Mouse (Mus musculus) G1E (cell line): ENCODE measurements at regions not wholly inside any gene's neighbourhood (a gene's known extent, or its start where the extent isn't known, plus 50 kb on each side); places are given as distances from the start of the nearest gene placed in this dataset.

ENCODE experiments used
- ATAC-seq: 2 replicates; pipeline ENCODE4 v1.8.0; 2016; ENCODE audit warnings: mild to moderate bottlenecking; ENCODE audit not compliant: insufficient number of reproducible peaks, poor library complexity, low FRiP score, severe bottlenecking; ENCODE audit errors: extremely low read depth
- DNase-seq: peaks from one replicate; pipeline ENCODE4 v3.0.0; 2012; ENCODE audit warnings: low spot score
- H3K27me3 ChIP-seq: 2 replicates; pipeline ENCODE4 v1.6.1; 2012; ENCODE audit warnings: mild to moderate bottlenecking, low read length, inconsistent platforms; ENCODE audit not compliant: insufficient read depth
- H3K36me3 ChIP-seq: replicated peaks from 2 replicates; pipeline ENCODE3; 2012; ENCODE audit warnings: mild to moderate bottlenecking, inconsistent platforms
- H3K4me1 ChIP-seq: 2 replicates; pipeline ENCODE4 v1.6.1; 2012; ENCODE audit warnings: low read depth, low read length, inconsistent platforms, mixed read lengths; ENCODE audit not compliant: insufficient read depth
- H3K4me3 ChIP-seq: 2 replicates; pipeline ENCODE4 v1.5.1; 2012; ENCODE audit warnings: low read depth, mild to moderate bottlenecking, inconsistent platforms, low read length, moderate library complexity, mixed read lengths
- H3K9me3 ChIP-seq: replicated peaks from 2 replicates; pipeline ENCODE4 v1.6.1; 2012; ENCODE audit warnings: inconsistent platforms
- CTCF ChIP-seq: IDR thresholded peaks from 2 replicates; pipeline ENCODE4 v1.5.1; 2012; ENCODE audit warnings: low read depth, low read length, inconsistent platforms, mixed read lengths
- GATA1 ChIP-seq: IDR thresholded peaks from 2 replicates; pipeline ENCODE4 v1.6.1; 2012; ENCODE audit warnings: borderline replicate concordance, low read length, inconsistent platforms, mixed read lengths
- GATA2 ChIP-seq: IDR thresholded peaks from 2 replicates; pipeline ENCODE4 v1.6.1; 2012; ENCODE audit warnings: low read depth, low read length, inconsistent platforms, borderline replicate concordance
- POLR2AphosphoS5 ChIP-seq: IDR thresholded peaks from 2 replicates; pipeline ENCODE4 v1.6.1; 2012; ENCODE audit warnings: low read depth, low read length, inconsistent platforms; ENCODE audit not compliant: insufficient replicate concordance
- TAL1 ChIP-seq: conservative IDR thresholded peaks from 2 replicates; pipeline ENCODE4 v1.6.1; 2012; ENCODE audit warnings: low read depth, low read length, inconsistent platforms, mixed read lengths

GRCm38 (mm10) chr6:117566786-117567185, 274.2 kb upstream of the Zfp637 start:
- ATAC-seq (no peak), DNase-seq (no peak)
- no peaks in the 10 kb centered on the region for H3K27me3 ChIP-seq

GRCm38 (mm10) chr6:117567691-117568090, 273.3 kb upstream of the Zfp637 start:
- Histone ChIP-seq H3K4me1 (no peaks in the 10 kb centered on the region), H3K27me3 (no peaks in the 10 kb centered on the region), H3K36me3 (no peaks in the 10 kb centered on the region), H3K4me3 (no peak overlapping the region), H3K9me3 (peaks cover 59% of the 10 kb centered on the region)
- no peak for TF ChIP-seq GATA2
- ATAC-seq (no peak), DNase-seq (no peak)

More at GRCm38 (mm10) chr6:117566786-117567185, 274.2 kb upstream of the Zfp637 start:
- H3K4me1 ChIP-seq, result no peaks in the 10 kb centered on the region
- peaks cover 60% of the 10 kb centered on the region for H3K9me3 ChIP-seq
- no peak overlapping the region for H3K4me3 ChIP-seq
- H3K36me3 ChIP-seq, result no peaks in the 10 kb centered on the region
- TF ChIP-seq GATA1, result no peak
- TF ChIP-seq GATA2, result no peak
- TF ChIP-seq TAL1, result no peak
- TF ChIP-seq POLR2AphosphoS5, result no peak
- TF ChIP-seq CTCF, result no peak

DNA sequence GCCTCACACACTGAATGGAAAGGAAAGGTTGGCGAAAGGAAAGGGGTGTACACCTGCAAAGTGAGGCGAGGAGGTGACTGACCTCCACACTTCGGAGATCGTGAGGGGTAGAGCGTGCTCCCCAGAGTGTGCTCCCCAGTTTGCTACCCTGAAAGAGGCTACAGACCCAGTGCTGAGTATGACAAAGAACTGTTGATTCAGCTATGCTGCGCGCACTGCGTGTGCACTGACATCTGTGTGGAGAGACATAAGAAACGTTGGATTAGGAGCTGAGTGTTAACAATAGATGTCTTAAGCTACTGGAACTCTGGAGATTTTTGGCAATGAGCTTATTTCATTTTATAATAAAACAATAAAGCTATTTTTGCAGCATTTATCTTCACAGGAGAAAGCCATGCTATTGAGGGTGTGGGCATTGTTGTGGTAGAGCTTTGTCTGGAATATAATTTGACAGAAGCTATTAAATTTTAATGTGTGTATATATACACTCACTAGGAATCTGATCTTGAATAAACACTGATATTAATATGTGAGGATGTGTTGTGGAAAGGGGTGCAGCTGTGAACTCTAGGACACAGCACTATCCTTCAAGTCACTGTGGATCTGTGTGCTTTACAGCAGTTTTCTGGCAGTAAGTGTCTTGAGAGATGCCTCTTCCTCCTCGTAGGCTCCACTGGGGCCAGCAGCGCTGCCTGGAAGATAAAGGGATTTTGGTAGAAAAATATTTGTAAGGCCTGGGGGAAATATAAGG, 271.2 kb upstream of the Zfp637 start:
- DNase-seq, result no peak
- TF ChIP-seq GATA1 (no peak), POLR2AphosphoS5 (no peak), CTCF (no peak), TAL1 (no peak), GATA2 (no peak)
- no peak overlapping the region for H3K4me3 ChIP-seq
- no peak for ATAC-seq
- H3K9me3 ChIP-seq, result peaks cover 58% of the 10 kb centered on the region
- H3K4me1 ChIP-seq, result no peaks in the 10 kb centered on the region
- H3K27me3 ChIP-seq, result no peaks in the 10 kb centered on the region
- H3K36me3 ChIP-seq, result no peaks in the 10 kb centered on the region

- H3K27me3 ChIP-seq, result no peaks in the 10 kb centered on the region
- TF ChIP-seq GATA2 (no peak), GATA1 (no peak), POLR2AphosphoS5 (no peak), CTCF (no peak), TAL1 (no peak)
- ATAC-seq, result no peak
- no peaks in the 10 kb centered on the region for H3K4me1 ChIP-seq
- peaks cover 58% of the 10 kb centered on the region for H3K9me3 ChIP-seq
- no peak for DNase-seq
- H3K36me3 ChIP-seq, result no peaks in the 10 kb centered on the region
- no peak overlapping the region for H3K4me3 ChIP-seq
Observed at GRCm38 (mm10) chr6:117570346-117570745, 270.6 kb upstream of the Zfp637 start.

DNA sequence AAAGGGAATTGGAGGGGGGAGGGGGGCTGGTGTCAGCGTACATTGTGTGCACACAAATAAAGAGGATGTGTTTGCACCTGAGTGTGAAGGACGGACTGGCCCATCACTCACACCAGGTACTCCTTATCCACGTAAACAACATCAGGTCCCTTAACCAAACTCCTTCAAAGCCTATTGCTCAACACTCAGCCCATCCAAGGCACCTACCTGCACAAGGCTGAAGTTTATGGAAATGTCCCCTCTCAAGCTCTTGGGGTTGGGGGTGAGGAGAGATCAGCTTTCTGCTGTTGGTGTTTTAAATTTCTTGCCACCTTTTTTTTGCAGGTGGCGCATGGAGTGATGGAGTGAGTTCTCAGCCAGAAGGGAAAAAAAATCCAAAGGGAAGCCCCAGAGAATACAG, 270.2 kb upstream of the Zfp637 start:
- TF ChIP-seq POLR2AphosphoS5, result no peak
- H3K9me3 ChIP-seq, result peaks cover 59% of the 10 kb centered on the region
- no peaks in the 10 kb centered on the region for H3K36me3 ChIP-seq
- ATAC-seq (no peak), DNase-seq (no peak)
- no peaks in the 10 kb centered on the region for H3K4me1 ChIP-seq
- H3K27me3 ChIP-seq, result no peaks in the 10 kb centered on the region
- no peak overlapping the region for H3K4me3 ChIP-seq

DNA sequence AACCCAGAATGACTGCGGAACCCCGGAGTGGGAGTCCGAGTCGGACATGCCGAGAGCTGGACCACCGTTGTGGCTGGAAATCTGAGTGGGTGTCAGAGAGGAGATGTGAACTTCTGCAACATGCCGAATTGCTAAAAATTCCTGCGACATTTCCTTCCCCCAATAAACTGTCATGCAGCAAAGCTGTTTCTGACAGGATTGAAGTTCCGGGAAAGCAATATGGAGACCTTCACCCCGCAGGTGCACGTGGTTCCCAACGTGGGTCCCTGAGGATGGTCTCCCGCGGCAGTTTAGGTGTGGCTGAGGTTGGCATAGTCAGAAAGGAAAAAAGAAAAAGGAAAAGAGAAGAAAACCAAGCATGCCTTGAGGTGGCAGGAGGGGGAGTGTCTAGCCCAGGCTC, 269.0 kb upstream of the Zfp637 start:
- no peaks in the 10 kb centered on the region for H3K36me3 ChIP-seq
- ATAC-seq, result no peak
- DNase-seq, result no peak
- no peak for TF ChIP-seq GATA2
- TF ChIP-seq CTCF, result no peak
- TF ChIP-seq GATA1, result no peak
- TF ChIP-seq POLR2AphosphoS5, result no peak
- TF ChIP-seq TAL1, result no peak
- no peaks in the 10 kb centered on the region for H3K27me3 ChIP-seq
- H3K4me1 ChIP-seq, result no peaks in the 10 kb centered on the region
- H3K4me3 ChIP-seq, result no peak overlapping the region; the same call in 1 of the 2 replicates
- peaks cover 53% of the 10 kb centered on the region for H3K9me3 ChIP-seq

DNA sequence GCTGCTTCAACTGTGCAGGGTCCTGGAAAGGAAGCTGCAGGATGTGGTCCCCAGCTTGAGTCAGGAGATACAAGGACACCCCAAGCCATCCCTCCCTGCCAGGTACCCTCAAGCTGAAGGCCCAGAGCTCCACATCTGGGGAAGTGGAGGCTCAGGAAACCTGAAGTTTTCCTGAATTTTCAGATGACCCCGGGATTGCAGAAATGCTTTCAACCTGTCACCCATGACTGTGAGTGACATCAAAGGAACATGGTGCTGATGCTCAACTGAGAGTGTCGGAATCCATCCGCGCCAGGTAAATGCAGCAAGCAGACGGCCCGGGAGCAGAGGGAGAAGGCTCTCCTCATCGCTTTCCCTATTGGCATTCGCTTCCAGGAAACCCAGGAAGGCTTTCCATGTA, 267.6 kb upstream of the Zfp637 start:
- DNase-seq, result no peak
- Histone ChIP-seq H3K4me1 (no peaks in the 10 kb centered on the region), H3K27me3 (no peaks in the 10 kb centered on the region), H3K4me3 (no peak overlapping the region), H3K36me3 (no peaks in the 10 kb centered on the region), H3K9me3 (peaks cover 55% of the 10 kb centered on the region)
- TF ChIP-seq GATA1 (no peak), GATA2 (no peak), TAL1 (no peak), CTCF (no peak), POLR2AphosphoS5 (no peak)
- ATAC-seq, result no peak
